Mouse (Mus musculus): ENCODE data around the gene Htr5b.

Gene Htr5b

GRCm38 (mm10) chr1:121528399-121528720 lies at the start of gene Htr5b:
Htr5b (minus strand) TSS chr1:121528465.
- no peak for DNase-seq (ENCODE audit: low spot score in 2 of 2)

GRCm38 (mm10) chr1:121577491-121577890 lies 49.2 kb upstream of the Htr5b start:
- no peak for DNase-seq (ENCODE audit: low spot score in 2 of 2)

GRCm38 (mm10) chr1:121570522-121570921 lies 42.3 kb upstream of the Htr5b start:
- DNase-seq (ENCODE audit: low spot score in 2 of 2) = no peak

- DNase-seq (ENCODE audit: low spot score in 2 of 2) = peak; percentile 93 to 98
These were observed 39.5 kb upstream of the Htr5b start, which contains the start of gene Ddx18 for GRCm38 (mm10) chr1:121567521-121568489. Ddx18 (minus strand) TSS chr1:121567989.

- DNase-seq (ENCODE audit: low spot score in 2 of 2) = peak in 1 of 2 experiments; percentile 30
These were observed 29.6 kb upstream of the Htr5b start for GRCm38 (mm10) chr1:121557861-121558260.

- DNase-seq (ENCODE audit: low spot score in 2 of 2) = no peak
These were observed 23.2 kb upstream of the Htr5b start for GRCm38 (mm10) chr1:121551457-121551835.

- no peak for DNase-seq (ENCODE audit: low spot score in 2 of 2)
These were observed 22.7 kb upstream of the Htr5b start for GRCm38 (mm10) chr1:121550801-121551456.

- no peak for DNase-seq (ENCODE audit: low spot score in 2 of 2)
These were observed 21.2 kb upstream of the Htr5b start for GRCm38 (mm10) chr1:121549456-121549855.

GRCm38 (mm10) chr1:121548667-121549066 lies 20.4 kb upstream of the Htr5b start:
- DNase-seq (ENCODE audit: low spot score in 2 of 2) = no peak

GRCm38 (mm10) chr1:121546844-121547243 lies 18.6 kb upstream of the Htr5b start:
- no peak for DNase-seq (ENCODE audit: low spot score in 2 of 2)

- DNase-seq (ENCODE audit: low spot score in 2 of 2) = no peak
These were observed 12.1 kb upstream of the Htr5b start for GRCm38 (mm10) chr1:121540361-121540760.

GRCm38 (mm10) chr1:121531439-121531838 lies 3.2 kb upstream of the Htr5b start:
- no peak for DNase-seq (ENCODE audit: low spot score in 2 of 2)

GRCm38 (mm10) chr1:121529286-121529685 lies 1.0 kb upstream of the Htr5b start:
- no peak for DNase-seq (ENCODE audit: low spot score in 2 of 2)

- DNase-seq (ENCODE audit: low spot score in 2 of 2) = no peak
These were observed 466 bp downstream of the Htr5b start for GRCm38 (mm10) chr1:121527600-121528398.

GRCm38 (mm10) chr1:121527061-121527460 lies 1.2 kb downstream of the Htr5b start:
- no peak for DNase-seq (ENCODE audit: low spot score in 2 of 2)

- DNase-seq (ENCODE audit: low spot score in 2 of 2) = no peak
These were observed 9.7 kb downstream of the Htr5b start for GRCm38 (mm10) chr1:121518609-121519008.

- no peak for DNase-seq (ENCODE audit: low spot score in 2 of 2)
These were observed 16.3 kb downstream of the Htr5b start for GRCm38 (mm10) chr1:121511966-121512365.

- DNase-seq (ENCODE audit: low spot score in 2 of 2) = no peak
These were observed 17.1 kb downstream of the Htr5b start for GRCm38 (mm10) chr1:121511186-121511585.

- no peak for DNase-seq (ENCODE audit: low spot score in 2 of 2)
These were observed 17.7 kb downstream of the Htr5b start for GRCm38 (mm10) chr1:121510420-121511140.

- no peak for DNase-seq (ENCODE audit: low spot score in 2 of 2)
These were observed 19.5 kb downstream of the Htr5b start for GRCm38 (mm10) chr1:121508729-121509128.

- no peak for DNase-seq (ENCODE audit: low spot score in 2 of 2)
These were observed 31.2 kb downstream of the Htr5b start for GRCm38 (mm10) chr1:121497093-121497492.
